Mouse (Mus musculus) heart, embryonic 11.5 days (tissue): ENCODE measurements around the gene Usp12. TPM values are rescaled to one million over a fixed set of nuclear protein-coding genes. Genes with fewer than 3 reads are reported as not detected.
A peak's percentile ranks its signal among the peaks of the same experiment; 100 is the strongest.

Experiments
- ATAC-seq: fragments of 200-750 bp; cut with Nextera tagmentation; replicated peaks from 2 replicates; pipeline ENCODE4 v1.8.0; 2017; ENCODE audit warnings: moderate library complexity; ENCODE audit not compliant: insufficient number of reproducible peaks, low FRiP score, low TSS enrichment
- H3K27ac ChIP-seq: fragments of 300-500 bp; sonication (generic); 2 replicates; pipeline ENCODE4 v1.5.1; 2014; ENCODE audit warnings: mild to moderate bottlenecking, low read depth, low read length
- H3K27me3 ChIP-seq: fragments of 300-500 bp; sonication (generic); 2 replicates; pipeline ENCODE4 v1.6.1; 2014; ENCODE audit warnings: mild to moderate bottlenecking, low read length, mixed read lengths; ENCODE audit not compliant: control insufficient read depth, insufficient read depth
- H3K36me3 ChIP-seq: fragments of 300-500 bp; sonication (generic); 2 replicates; pipeline ENCODE4 v1.6.1; 2014; ENCODE audit warnings: mild to moderate bottlenecking, low read length, moderate library complexity, mixed read lengths; ENCODE audit not compliant: control insufficient read depth, insufficient read depth
- H3K4me1 ChIP-seq: fragments of 300-500 bp; sonication (generic); 2 replicates; pipeline ENCODE4 v1.6.1; 2014; ENCODE audit warnings: low read length; ENCODE audit not compliant: control insufficient read depth, insufficient read depth
- H3K4me2 ChIP-seq: fragments of 300-500 bp; sonication (generic); 2 replicates; pipeline ENCODE4 v1.6.1; 2014; ENCODE audit warnings: mild to moderate bottlenecking, moderate library complexity
- H3K4me3 ChIP-seq: fragments of 300-500 bp; sonication (generic); 2 replicates; pipeline ENCODE4 v1.5.1; 2014; ENCODE audit warnings: low read depth, low read length
- H3K9ac ChIP-seq: fragments of 300-500 bp; sonication (generic); 2 replicates; pipeline ENCODE4 v1.6.1; 2014; ENCODE audit warnings: mild to moderate bottlenecking, low read depth, low read length, moderate library complexity
- H3K9me3 ChIP-seq: fragments of 300-500 bp; sonication (generic); replicated peaks from 2 replicates; pipeline ENCODE4 v1.6.1; 2016; ENCODE audit warnings: low read length; ENCODE audit not compliant: control insufficient read depth
- WGBS: fragments of 180-500 bp; shearing (Covaris S2); extraction: QIAGEN DNeasy Blood & Tissue Kit; methylation state at CpG from one replicate; pipeline ENCODE4 v1.1.7; 2014; ENCODE audit not compliant: insufficient replicate concordance; 5-methylcytosine and 5-hydroxymethylcytosine counted together
- polyA plus RNA-seq: library from polyadenylated mRNA; unstranded; fragments of >200 nt; fragmentation: Nextera tagmentation; extraction: Ambion mirVana; gene quantifications from 2 replicates; pipeline ENCODE4 v1.2.1, GENCODE M21; 2014

Gene Usp12
- polyA plus RNA-seq, 1 experiment from 2014 or later = 9.2 TPM

GRCm38 (mm10) chr5:146705815-146706408 lies 88.9 kb downstream of the Usp12 start:
- Histone ChIP-seq H3K4me1 (no peaks in the 10 kb centered on the region; the same call in 1 of the 2 replicates), H3K36me3 (no peaks in the 10 kb centered on the region), H3K9ac (no peak overlapping the region), H3K9me3 (no peaks in the 10 kb centered on the region), H3K4me3 (no peak overlapping the region), H3K27me3 (no peaks in the 10 kb centered on the region), H3K27ac (no peak overlapping the region), H3K4me2 (no peak overlapping the region)
- ATAC-seq = no peak
- WGBS = 10% methylated on average over 12 of the region's 12 CpGs

GRCm38 (mm10) chr5:146705411-146705810 lies 89.4 kb downstream of the Usp12 start:
- Histone ChIP-seq H3K27me3 (no peaks in the 10 kb centered on the region), H3K9me3 (no peaks in the 10 kb centered on the region), H3K4me3 (no peak overlapping the region), H3K4me1 (no peaks in the 10 kb centered on the region; the same call in 1 of the 2 replicates), H3K9ac (no peak overlapping the region), H3K27ac (no peak overlapping the region), H3K4me2 (no peak overlapping the region), H3K36me3 (no peaks in the 10 kb centered on the region)
- WGBS = 69% methylated on average over 6 of the region's 6 CpGs
- no peak for ATAC-seq

GRCm38 (mm10) chr5:146704241-146704640 lies 90.6 kb downstream of the Usp12 start:
- Histone ChIP-seq H3K36me3 (no peaks in the 10 kb centered on the region), H3K9me3 (no peaks in the 10 kb centered on the region), H3K4me2 (no peak overlapping the region), H3K27me3 (no peaks in the 10 kb centered on the region), H3K4me3 (no peak overlapping the region), H3K9ac (no peak overlapping the region), H3K4me1 (no peaks in the 10 kb centered on the region; the same call in 1 of the 2 replicates), H3K27ac (peak overlapping the region; percentile 83)
- no peak for ATAC-seq
- 90% methylated on average over 4 of the region's 4 CpGs for WGBS

- Histone ChIP-seq H3K4me3 (no peak overlapping the region), H3K27ac (peak overlapping the region; percentile 83), H3K9me3 (no peaks in the 10 kb centered on the region), H3K4me2 (no peak overlapping the region; the same call in 1 of the 2 replicates), H3K27me3 (no peaks in the 10 kb centered on the region), H3K9ac (no peak overlapping the region), H3K36me3 (no peaks in the 10 kb centered on the region), H3K4me1 (no peaks in the 10 kb centered on the region; the same call in 1 of the 2 replicates)
- WGBS = 26% methylated on average over 8 of the region's 8 CpGs
- peak; percentile 83 for ATAC-seq
Measured at GRCm38 (mm10) chr5:146703710-146704121, 91.1 kb downstream of the Usp12 start.

DNA sequence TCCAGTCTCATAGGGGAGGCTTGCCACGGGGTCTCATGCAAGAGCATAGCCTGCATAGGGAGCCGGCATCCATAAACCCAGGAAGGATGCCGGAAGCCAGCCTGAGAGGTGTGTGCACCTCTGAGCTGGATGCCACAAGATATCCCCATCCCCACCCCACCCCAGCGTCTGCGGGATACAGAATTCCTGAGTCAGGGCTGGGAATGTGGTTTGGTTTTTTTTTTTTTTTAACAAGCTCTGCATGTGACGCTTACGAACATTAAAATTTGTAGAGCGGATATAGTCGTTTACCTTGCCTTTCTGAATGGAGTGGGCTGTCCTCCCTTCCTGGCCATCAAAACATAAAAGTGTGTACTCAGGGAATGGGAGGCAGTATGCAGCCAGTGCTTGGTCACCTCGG lies 94.7 kb downstream of the Usp12 start:
- no peak for ATAC-seq
- H3K36me3 ChIP-seq = no peaks in the 10 kb centered on the region
- no peak overlapping the region for H3K4me3 ChIP-seq
- 80% methylated on average over 10 of the region's 10 CpGs for WGBS
- no peak overlapping the region for H3K4me2 ChIP-seq
- H3K9ac ChIP-seq = no peak overlapping the region
- H3K9me3 ChIP-seq = no peaks in the 10 kb centered on the region
- H3K27me3 ChIP-seq = peaks cover 2% of the 10 kb centered on the region; the same call in 1 of the 2 replicates
- H3K4me1 ChIP-seq = no peaks in the 10 kb centered on the region; the same call in 1 of the 2 replicates
- no peak overlapping the region for H3K27ac ChIP-seq

DNA sequence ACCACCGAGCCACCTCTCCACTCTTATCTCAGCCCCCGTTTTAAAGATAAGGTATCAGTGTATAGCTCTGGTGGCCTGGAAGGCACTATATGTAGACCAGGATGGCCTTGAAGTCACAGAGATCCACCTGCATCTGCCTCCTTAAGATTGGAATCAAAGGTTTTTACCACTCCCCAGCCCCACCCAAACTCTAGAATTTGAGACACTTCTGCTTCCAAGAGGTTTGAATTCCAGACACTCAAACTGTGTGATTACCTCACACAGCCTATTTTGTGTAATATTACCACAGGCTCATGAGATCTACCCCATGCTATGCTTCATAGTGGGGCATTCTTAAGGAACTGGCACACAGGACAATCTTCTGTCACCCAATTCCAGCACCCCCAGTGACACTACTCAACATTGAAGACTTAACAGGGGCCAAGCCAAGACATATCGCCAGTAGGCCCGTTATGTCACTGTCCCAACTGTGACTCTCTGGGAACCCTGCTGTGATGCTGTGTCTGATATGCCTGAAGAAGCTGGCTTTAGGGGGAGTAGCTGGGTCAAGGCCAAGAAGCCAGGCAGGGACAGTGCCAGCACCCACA lies 95.3 kb downstream of the Usp12 start:
- Histone ChIP-seq H3K9ac (no peak overlapping the region), H3K9me3 (no peaks in the 10 kb centered on the region), H3K4me2 (no peak overlapping the region), H3K36me3 (no peaks in the 10 kb centered on the region), H3K4me1 (no peaks in the 10 kb centered on the region; the same call in 1 of the 2 replicates), H3K27ac (no peak overlapping the region), H3K4me3 (no peak overlapping the region), H3K27me3 (peaks cover 2% of the 10 kb centered on the region; the same call in 1 of the 2 replicates)
- ATAC-seq = no peak
- WGBS = 63% methylated on average over 4 of the region's 4 CpGs

DNA sequence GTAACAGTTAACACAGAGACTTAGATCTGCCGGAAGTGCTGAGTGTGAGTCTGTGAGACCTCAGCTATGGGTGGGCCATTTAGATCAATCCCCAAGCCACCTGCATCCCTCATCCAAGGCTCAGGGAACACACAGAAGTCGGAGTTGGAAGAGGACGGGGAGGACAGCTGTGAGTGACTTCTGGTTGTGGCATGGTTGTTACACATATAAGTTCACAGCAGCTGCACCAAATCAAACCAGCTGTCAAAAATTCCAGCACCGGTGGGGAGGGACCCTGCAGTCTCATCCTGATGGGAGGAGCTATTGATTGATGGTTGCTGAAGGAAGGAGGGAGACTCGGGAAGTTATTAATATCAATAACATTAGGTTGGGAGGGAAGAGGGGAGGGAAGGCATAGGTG lies 99.3 kb downstream of the Usp12 start:
- Histone ChIP-seq H3K9ac (no peak overlapping the region), H3K9me3 (no peaks in the 10 kb centered on the region), H3K27ac (no peak overlapping the region), H3K4me1 (peaks cover 11% of the 10 kb centered on the region), H3K4me3 (no peak overlapping the region), H3K4me2 (no peak overlapping the region), H3K36me3 (no peaks in the 10 kb centered on the region), H3K27me3 (peaks cover 2% of the 10 kb centered on the region; the same call in 1 of the 2 replicates)
- 62% methylated on average over 5 of the region's 5 CpGs for WGBS
- no peak for ATAC-seq

DNA sequence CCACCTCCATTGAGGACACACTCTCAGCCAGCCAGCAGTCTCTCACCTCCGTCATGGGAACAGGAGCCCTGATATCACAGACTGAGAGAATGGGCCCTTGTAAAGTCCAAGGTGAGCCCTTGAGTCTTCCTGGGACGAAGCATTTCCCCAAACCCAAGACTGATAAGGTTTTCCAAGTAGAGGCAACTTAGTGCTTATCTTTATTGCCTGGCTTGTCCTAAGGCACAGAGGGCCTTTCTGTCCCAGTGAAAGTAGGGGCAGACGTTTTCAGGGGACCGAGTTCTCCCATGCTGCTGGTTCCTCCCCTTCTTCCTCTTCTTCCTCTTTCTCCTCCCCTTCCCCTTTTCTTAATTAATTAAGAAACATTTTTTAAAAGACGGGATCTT lies 101.8 kb downstream of the Usp12 start:
- Histone ChIP-seq H3K27ac (peak overlapping the region; percentile 57; the same call in 1 of the 2 replicates), H3K9ac (no peak overlapping the region), H3K4me3 (no peak overlapping the region), H3K4me2 (no peak overlapping the region), H3K27me3 (peaks cover 2% of the 10 kb centered on the region; the same call in 1 of the 2 replicates), H3K36me3 (no peaks in the 10 kb centered on the region), H3K4me1 (peaks cover 11% of the 10 kb centered on the region), H3K9me3 (no peaks in the 10 kb centered on the region)
- no peak for ATAC-seq
- WGBS = 39% methylated on average over 5 of the region's 5 CpGs
